Mouse (Mus musculus) Muller cell, postnatal 12 days (primary cell): Measurements from ENCODE around the gene Mms19.
"Not testable (repeated sequence)": the region's sequence is repeated elsewhere in the genome, so short reads cannot be mapped to it uniquely, and the experiment has no call there.

ENCODE experiments used
- DNase-seq: peaks from one replicate; pipeline ENCODE4 v3.0.0-alpha.2; 2015; ENCODE audit errors: inconsistent ontology term

Mms19 gene

GRCm38 (mm10) chr19:41933179-41934086, 47.5 kb downstream of the Mms19 start, which contains the start of the genes Exosc1 and Zdhhc16:
Gene Exosc1 (minus strand): TSS chr19:41933423.
Gene Zdhhc16 (plus strand): TSS chr19:41933480.
- peak; percentile 98 for DNase-seq

- DNase-seq = no peak
Measured at GRCm38 (mm10) chr19:41932686-41933085, 48.3 kb downstream of the Mms19 start.

DNA sequence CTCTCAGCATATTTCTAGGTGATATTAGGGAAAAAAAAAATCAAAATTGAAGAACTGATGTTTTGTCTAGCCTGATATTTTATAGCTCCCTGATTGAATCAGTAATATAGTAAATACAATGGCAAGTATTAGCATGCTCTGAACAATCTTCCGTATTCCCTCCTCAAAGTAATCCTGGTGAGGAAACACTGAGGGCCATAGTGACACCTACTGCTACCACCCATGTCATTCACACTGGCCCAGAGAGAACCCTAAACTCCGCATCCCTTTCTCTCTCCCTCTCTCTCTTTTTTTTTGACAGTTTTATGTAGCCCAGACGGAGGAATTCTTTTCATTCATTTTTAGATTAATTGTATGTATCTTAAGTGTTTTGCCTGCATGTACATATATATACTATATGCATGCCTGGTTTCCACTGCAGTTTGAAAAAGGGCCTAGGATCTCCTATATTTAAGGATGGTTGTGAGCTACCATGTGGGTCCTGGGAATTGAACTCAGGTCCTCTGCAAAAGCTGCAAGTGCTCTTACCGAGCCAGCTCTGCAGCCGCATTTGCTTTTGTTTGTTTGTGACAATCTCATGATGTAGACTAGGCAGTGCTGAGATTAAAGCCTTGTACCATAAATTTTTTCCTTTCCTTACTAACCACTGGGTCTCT, 60.4 kb downstream of the Mms19 start:
- DNase-seq = no peak

DNA sequence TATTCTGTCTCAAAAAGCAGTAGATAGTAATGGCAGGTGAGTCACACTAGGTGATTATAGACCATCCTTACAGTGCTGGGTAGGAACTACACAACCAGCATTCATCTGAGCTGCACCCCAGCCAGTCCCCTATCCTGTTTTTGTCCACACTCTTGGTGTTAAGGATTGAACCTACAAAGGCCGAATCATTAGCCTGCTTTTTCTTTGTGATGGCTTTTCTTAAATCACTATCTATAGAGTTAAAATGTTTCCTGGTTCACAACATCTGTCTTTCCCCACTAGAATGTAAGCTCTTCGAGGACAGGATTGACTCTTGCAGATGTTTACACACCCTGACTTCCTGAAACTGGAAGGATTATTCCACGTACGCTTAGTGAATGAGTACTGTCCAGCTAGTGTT, 61.5 kb downstream of the Mms19 start:
- DNase-seq = no peak

GRCm38 (mm10) chr19:41916853-41917252, 64.1 kb downstream of the Mms19 start:
- no peak for DNase-seq

DNA sequence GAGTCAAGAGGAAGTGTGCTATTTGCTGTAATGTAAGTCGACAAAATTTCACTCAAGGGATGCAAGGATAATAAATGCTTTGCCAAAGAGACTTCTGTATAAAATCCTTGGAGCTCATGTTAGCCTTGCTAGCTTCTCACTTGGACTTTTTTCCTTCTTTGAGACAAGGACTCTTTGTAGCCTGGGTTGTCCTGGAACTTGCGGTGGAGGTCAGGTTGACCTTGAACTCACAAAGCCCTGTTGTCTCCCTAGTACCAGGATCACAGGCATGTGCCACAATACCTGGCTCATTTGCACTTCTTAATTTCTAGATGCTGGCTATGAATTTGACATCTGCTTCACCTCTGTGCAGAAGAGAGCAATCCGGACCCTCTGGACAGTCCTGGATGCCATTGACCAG, 65.7 kb downstream of the Mms19 start:
- DNase-seq = no peak

- not testable (repeated sequence) for DNase-seq
Measured at GRCm38 (mm10) chr19:41914592-41914882, 66.4 kb downstream of the Mms19 start.

DNA sequence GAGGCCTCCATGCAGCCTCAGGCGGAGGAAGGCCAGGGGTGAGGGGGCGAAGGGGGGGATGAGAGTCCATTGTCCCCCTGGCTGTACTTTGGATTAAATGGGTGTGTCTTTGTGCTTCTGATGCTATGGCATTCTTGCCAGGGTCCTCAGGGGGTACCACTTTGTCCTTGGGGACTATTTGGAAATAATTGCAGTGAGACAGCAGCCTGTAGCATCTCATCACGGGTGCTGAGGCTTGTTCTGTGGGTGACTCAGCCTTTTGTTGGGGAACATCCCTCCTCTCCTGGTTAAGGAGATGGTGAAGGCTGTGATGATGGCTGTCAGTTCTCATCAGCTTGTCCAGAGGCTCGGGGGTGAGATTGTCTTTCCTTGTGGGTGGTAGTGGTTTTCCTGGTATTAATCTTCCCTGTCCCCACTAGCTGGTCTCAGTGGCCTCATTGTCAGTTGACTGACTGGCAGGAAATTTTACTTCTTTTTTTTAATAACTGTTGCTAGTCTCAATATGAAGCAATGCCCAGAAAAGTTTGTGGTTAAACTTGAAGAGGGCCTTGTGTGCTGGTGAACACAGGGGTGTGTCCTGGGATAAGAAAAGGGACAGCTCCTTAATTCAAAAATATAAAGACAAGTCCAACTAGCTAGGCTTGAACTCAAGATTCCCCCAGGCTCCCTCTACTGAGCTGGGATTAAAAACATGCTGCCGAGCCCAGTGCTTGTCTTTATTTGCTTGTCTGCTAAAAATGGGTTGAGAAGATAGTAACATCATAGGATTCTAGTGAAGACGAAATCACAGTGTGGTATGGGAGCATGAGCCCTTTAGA, 67.0 kb downstream of the Mms19 start:
- peak; percentile 71 for DNase-seq

GRCm38 (mm10) chr19:41912121-41913080, 68.6 kb downstream of the Mms19 start:
- DNase-seq = peak; percentile 65

DNA sequence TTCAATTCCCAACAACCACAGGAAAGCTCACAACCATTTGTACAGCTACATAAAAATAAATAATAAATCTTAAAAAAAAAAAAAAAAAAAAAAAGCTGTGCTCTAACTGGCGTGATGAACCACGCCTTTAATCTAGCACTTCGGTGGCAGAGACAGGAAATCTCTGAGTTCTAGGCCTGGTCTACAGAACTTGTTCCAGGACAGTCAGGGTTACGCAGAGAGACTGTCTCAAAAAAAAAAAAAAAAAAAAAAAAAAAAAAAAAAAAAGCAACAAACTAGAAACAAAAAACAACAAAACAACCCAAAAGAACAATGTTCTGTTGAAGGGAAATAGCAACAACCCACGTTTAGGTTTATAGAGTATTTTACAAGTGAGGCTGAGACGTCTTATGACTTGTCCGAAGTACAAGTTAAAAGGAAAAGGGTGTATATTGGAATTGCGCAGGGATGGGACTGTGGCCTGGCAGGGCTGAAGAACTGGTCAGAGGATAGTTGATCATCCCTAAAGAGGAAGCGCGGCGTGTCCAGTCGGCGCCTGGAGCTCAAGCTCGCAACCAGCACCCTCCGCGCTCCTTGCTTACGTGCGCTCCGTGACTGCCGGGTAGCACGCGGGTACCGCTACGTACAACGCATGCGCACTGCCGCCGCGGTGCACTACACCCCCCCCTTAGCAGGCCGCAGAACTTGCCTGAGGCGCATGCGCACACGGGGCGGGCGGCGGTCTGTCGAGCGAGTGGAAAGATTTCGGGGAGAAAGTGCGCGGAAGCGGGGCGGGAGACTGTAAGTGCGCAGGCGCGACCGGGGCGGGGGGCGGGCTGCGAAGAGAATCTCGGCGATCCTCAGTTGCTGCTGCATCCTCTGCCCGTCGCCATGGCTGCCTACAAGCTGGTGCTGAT, 69.5 kb downstream of the Mms19 start, which contains the start of gene Pgam1:
Pgam1 (plus strand) TSS at position 746 of the 896 bp plus-strand sequence.
- DNase-seq = peak; percentile 99

GRCm38 (mm10) chr19:41910396-41910795, 70.6 kb downstream of the Mms19 start:
- DNase-seq = no peak

DNA sequence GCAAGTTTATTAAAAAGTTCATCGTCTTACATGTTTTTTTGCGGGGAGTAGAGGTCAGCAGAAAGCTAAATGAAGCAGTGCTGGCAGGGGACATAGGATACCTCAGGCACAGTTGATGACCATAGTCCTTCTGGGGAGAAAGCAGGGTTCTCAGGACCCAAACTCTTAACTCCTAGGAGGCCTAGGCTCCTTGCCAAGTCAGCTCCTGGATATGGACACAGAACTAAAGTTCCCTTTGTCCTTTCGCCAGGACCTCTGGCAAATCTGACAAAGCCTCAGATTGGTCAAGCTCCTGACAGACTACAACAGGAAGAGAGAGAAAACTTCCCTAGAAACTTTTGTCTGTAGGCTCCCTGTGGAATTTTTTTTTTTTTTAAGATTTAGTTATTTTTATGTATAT, 72.2 kb downstream of the Mms19 start:
- DNase-seq = no peak

GRCm38 (mm10) chr19:41907079-41907760, 73.7 kb downstream of the Mms19 start:
- DNase-seq = no peak

DNA sequence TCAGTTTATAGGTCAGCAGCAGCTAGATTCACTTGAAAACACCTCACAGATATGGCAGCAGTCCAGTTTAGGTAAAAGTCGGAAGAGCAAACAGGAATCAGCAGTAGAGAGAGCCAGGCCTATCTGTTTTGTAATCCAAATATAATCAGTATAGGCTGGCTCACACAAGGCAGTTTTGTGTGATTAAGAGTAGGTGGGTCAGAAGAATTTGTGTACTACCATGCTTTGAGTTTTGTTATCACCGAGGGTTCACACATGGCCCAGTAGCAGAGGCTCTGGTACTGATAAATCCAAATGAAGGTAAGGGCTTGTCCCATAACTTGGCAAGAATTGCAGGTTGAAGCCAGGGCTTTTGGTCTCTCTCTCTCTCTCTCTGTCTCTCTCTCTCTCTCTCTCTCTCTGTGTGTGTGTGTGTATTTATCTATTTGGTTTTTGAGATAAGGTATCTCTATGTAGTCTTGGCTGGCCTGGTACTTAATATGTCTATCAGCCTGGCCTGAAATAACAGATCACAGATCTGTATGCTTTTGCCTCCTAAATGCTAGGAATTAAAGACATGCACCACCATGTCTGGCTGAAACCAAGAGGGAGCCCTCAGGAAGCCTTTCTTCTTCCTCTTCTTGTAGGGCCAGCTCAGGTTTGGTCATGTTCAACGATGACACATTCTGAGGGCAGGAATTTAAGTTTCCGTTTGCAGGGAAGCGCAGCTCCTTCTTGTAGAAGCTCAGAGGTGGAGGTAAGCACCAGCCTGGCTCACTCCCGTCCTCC, 74.5 kb downstream of the Mms19 start:
- no peak for DNase-seq

- DNase-seq = no peak
Measured at GRCm38 (mm10) chr19:41905246-41905645, 75.7 kb downstream of the Mms19 start.

DNA sequence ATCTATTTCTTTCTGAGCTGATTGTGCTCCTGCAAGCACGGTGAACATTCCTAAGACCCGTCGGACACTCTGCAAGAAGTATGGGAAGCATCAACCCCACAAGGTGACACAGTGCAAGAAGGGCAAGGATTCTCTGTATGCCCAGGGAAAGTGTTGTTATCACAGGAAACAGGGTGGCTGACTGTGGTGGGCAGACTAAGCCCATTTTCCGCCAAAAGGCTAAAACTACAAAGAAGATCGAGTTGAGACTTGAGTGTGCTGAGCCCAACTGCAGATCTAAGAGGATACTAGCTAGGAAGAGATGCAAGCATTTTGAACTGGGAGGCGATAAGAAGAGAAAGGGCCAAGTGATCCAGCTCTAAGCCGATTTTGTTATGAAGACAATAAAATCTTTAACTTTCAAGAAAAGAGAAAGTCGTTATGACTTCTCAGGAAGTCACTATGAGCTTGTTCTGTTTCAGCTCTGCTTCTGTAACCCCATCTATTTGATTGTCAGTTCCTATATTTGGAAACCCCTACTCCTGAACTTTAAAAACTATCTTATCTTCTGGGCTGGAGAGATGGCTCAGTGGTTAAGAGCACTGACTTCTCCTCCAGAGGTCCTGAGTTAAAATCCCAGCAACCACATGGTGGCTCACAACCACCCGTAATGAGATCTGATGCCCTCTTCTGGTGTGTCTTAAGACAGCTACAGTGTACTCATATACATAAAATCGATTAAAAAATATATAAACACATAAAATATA, 77.9 kb downstream of the Mms19 start:
- no peak for DNase-seq

DNA sequence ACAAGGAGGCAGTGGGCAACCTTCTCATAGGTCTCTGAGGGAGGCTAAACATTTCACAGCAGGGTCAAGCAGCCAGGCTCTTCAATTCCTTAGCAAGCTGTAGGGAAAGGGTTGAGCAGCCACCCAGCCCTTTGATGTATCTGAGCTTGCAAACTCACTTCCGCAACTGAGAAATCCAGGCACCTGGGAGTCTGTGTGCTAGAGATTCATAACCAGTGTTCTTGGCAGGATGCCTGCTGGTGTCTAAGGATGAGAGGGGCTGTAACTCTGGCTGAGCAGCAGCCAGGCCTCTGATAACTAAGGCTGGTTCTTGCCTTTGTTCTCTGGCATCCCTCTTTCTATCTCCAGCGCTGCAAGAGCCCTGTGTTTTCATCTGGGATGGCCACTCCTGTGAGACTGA, 79.3 kb downstream of the Mms19 start:
- no peak for DNase-seq
